In the genomic region with DNA sequence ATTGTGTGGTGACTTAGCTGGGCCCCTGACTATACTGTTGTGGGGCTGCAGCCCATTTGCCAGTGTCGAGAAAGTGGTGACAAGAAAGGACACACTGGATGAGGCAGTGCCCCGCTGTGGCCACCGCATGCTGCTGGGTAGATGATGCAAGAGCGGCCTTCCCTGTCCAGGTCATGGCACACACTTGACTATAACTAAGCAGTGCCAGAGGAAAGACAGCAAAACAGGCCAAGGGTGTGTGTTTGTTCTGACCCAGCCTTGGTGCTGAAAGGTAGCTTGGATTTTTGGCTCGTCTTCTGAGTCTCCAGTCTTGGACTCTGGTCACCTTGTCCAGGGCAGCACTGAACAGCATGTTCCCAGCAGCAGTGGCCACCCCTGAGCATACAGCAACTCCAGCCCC, we compare ENCODE assay signal across 12 mouse cellular contexts.
DNase-seq lines count a peak whose midpoint lies in the region; ATAC-seq lines count a peak whose summit lies in the region.
"Had no signal": no experiment of that assay in that cellular context is flagged by ENCODE, and none has a peak within 500 bp of the region (broad histone marks: within the 10 kb centered on the region; RNA-seq: fewer than 3 reads in every experiment).

No protein-coding gene starts in this region.

- H3K9ac ChIP-seq in heart, embryonic 15.5 days, result no peak overlapping the region
- H3K9ac ChIP-seq: embryonic facial prominence, embryonic 15.5 days; intestine, embryonic 15.5 days had no signal

- peak overlapping the region; percentile 20 for H3K27ac ChIP-seq in heart, embryonic 15.5 days
- H3K27ac ChIP-seq: embryonic facial prominence, embryonic 15.5 days; intestine, embryonic 15.5 days; macrophage had no signal

- ATAC-seq in heart, embryonic 15.5 days (replicated peaks; ENCODE audit: insufficient number of reproducible peaks, insufficient read depth, low FRiP score, low read depth), result no peak; the same call in 1 of the 2 replicates
- ATAC-seq: intestine, embryonic 15.5 days had no signal

- H3K36me3 ChIP-seq in heart, embryonic 15.5 days, result peaks cover 28% of the 10 kb centered on the region; the same call in 1 of the 2 replicates

- DNase-seq in kidney, adult 11 months, result peak; percentile 52
- no peak for DNase-seq in kidney, postnatal 4 days
- DNase-seq in adrenal gland, postnatal 25 days, result peak; percentile 50
- DNase-seq in lung, postnatal 10 days, result peak; percentile 19
- DNase-seq in T-cell, adult 2 months (ENCODE audit: low spot score), result no peak
- DNase-seq in cerebellum, postnatal 25 days, result no peak
- DNase-seq: thymus, postnatal 14 days had no signal

- H3K4me1 ChIP-seq in heart, embryonic 15.5 days (replicated peaks), result peaks cover 37% of the 10 kb centered on the region
- H3K4me1 ChIP-seq: intestine, embryonic 15.5 days had no signal

- H3K27me3 ChIP-seq in heart, embryonic 15.5 days, result no peaks in the 10 kb centered on the region
- H3K27me3 ChIP-seq: embryonic facial prominence, embryonic 15.5 days; intestine, embryonic 15.5 days had no signal

- no peak overlapping the region for H3K4me3 ChIP-seq in heart, embryonic 15.5 days
- H3K4me3 ChIP-seq: embryonic facial prominence, embryonic 15.5 days; intestine, embryonic 15.5 days had no signal

- no peak overlapping the region for H3K4me2 ChIP-seq in heart, embryonic 15.5 days
- H3K4me2 ChIP-seq: embryonic facial prominence, embryonic 15.5 days; intestine, embryonic 15.5 days had no signal

- no peaks in the 10 kb centered on the region for H3K9me3 ChIP-seq in heart, embryonic 15.5 days (replicated peaks)
- H3K9me3 ChIP-seq: embryonic facial prominence, embryonic 15.5 days; G1E; intestine, embryonic 15.5 days had no signal

- WGBS in heart, embryonic 15.5 days, result 57% methylated on average over 5 of the region's 5 CpGs

Comparison
In these comparisons a context has a peak if more than half of its experiments do, and no peak if none do; other contexts are left out.
1. DNase-seq: peak in kidney, adult 11 months (single experiment), adrenal gland, postnatal 25 days (single experiment) and lung, postnatal 10 days (single experiment); none in kidney, postnatal 4 days (0 of 2), T-cell, adult 2 months (single experiment) and cerebellum, postnatal 25 days (0 of 2).